Mouse (Mus musculus): ENCODE data around the gene Nap1l1.

DNA sequence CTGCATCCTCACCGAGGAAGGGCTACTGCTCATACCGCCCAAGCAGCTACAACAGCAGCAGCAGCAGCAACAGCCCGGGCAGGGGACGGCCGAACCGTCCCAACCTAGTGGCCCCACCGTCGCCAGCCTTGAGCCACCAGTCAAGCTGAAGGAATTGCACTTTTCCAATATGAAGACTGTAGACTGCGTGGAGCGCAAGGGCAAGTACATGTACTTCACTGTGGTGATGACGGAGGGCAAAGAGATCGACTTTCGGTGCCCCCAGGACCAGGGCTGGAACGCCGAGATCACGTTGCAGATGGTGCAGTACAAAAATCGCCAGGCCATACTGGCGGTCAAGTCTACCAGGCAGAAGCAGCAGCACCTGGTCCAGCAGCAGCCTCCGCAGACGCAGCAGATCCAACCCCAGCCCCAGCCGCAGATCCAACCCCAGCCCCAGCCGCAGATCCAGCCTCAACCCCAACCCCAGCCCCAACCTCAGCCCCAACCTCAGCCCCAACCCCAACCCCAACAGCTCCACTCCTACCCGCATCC, 34.0 kb downstream of the Nap1l1 start:
- TF ChIP-seq POLR2A (IDR thresholded peaks at IDR 0.05; ENCODE audit: extremely low read depth, insufficient read depth, low read length) = no peak; the same call in 1 of the 2 replicates
- no peak for TF ChIP-seq CTCF (IDR thresholded peaks at IDR 0.05; ENCODE audit: low read depth, low read length)

Data from liver, adult 2 months (tissue).